Mouse (Mus musculus) heart, postnatal 0 days (tissue): ENCODE results near the gene Hist1h2bb.

Experiments used
- CTCF ChIP-seq: IDR thresholded peaks from 2 replicates; pipeline ENCODE4 v1.5.1; 2016; ENCODE audit warnings: antibody characterized with exemption, control low read depth, low read depth
- EP300 ChIP-seq: IDR thresholded peaks from 2 replicates; pipeline ENCODE4 v1.6.1; 2016; ENCODE audit warnings: antibody characterized with exemption, low read depth

- TF ChIP-seq CTCF (no peak), EP300 (no peak)
Measured at GRCm38 (mm10) chr13:23743215-23743614, 3.3 kb upstream of the Hist1h2bb start.
